Mouse (Mus musculus): Measurements from ENCODE around the gene Dapp1. TPM values are rescaled to one million over a fixed set of nuclear protein-coding genes. Genes with fewer than 3 reads are reported as not detected.

The Dapp1 gene
- polyA plus RNA-seq, 1 experiment from 2014 or later = 4.1 TPM

- Histone ChIP-seq H3K27me3 (replicated peaks; ENCODE audit: control insufficient read depth, insufficient read depth, low read length) (no peaks in the 10 kb centered on the region), H3K27ac (ENCODE audit: low read length) (no peak overlapping the region), H3K4me3 (replicated peaks; ENCODE audit: low read length) (no peak overlapping the region), H3K4me1 (replicated peaks; ENCODE audit: control insufficient read depth, insufficient read depth, low read length) (no peaks in the 10 kb centered on the region), H3K4me2 (ENCODE audit: low read length) (no peak overlapping the region), H3K36me3 (ENCODE audit: control insufficient read depth, insufficient read depth) (no peaks in the 10 kb centered on the region), H3K9ac (replicated peaks; ENCODE audit: low read depth, low read length) (no peak overlapping the region), H3K9me3 (ENCODE audit: control insufficient read depth, low read length) (no peaks in the 10 kb centered on the region)
- ATAC-seq = no peak
- WGBS = 70% methylated on average over 4 of the region's 4 CpGs
Measured at GRCm38 (mm10) chr3:137940757-137941156, 40.6 kb downstream of the Dapp1 start.

GRCm38 (mm10) chr3:137938608-137939007, 42.7 kb downstream of the Dapp1 start:
- Histone ChIP-seq H3K4me1 (replicated peaks; ENCODE audit: control insufficient read depth, insufficient read depth, low read length) (no peaks in the 10 kb centered on the region), H3K9me3 (ENCODE audit: control insufficient read depth, low read length) (no peaks in the 10 kb centered on the region), H3K4me2 (ENCODE audit: low read length) (peak overlapping the region; percentile 6; the same call in 1 of the 2 replicates), H3K4me3 (replicated peaks; ENCODE audit: low read length) (no peak overlapping the region), H3K27ac (ENCODE audit: low read length) (no peak overlapping the region), H3K36me3 (ENCODE audit: control insufficient read depth, insufficient read depth) (no peaks in the 10 kb centered on the region), H3K9ac (replicated peaks; ENCODE audit: low read depth, low read length) (no peak overlapping the region), H3K27me3 (replicated peaks; ENCODE audit: control insufficient read depth, insufficient read depth, low read length) (no peaks in the 10 kb centered on the region)
- peak; percentile 63; the same call in 1 of the 2 replicates for ATAC-seq
- WGBS = 36% methylated on average over 6 of the region's 6 CpGs

GRCm38 (mm10) chr3:137936541-137936940, 44.8 kb downstream of the Dapp1 start:
- Histone ChIP-seq H3K4me1 (replicated peaks; ENCODE audit: control insufficient read depth, insufficient read depth, low read length) (no peaks in the 10 kb centered on the region), H3K27ac (ENCODE audit: low read length) (no peak overlapping the region), H3K36me3 (ENCODE audit: control insufficient read depth, insufficient read depth) (no peaks in the 10 kb centered on the region), H3K9me3 (ENCODE audit: control insufficient read depth, low read length) (no peaks in the 10 kb centered on the region), H3K27me3 (replicated peaks; ENCODE audit: control insufficient read depth, insufficient read depth, low read length) (no peaks in the 10 kb centered on the region), H3K4me2 (ENCODE audit: low read length) (no peak overlapping the region), H3K9ac (replicated peaks; ENCODE audit: low read depth, low read length) (no peak overlapping the region), H3K4me3 (replicated peaks; ENCODE audit: low read length) (no peak overlapping the region)
- ATAC-seq = no peak
- 48% methylated on average over 6 of the region's 6 CpGs for WGBS

DNA sequence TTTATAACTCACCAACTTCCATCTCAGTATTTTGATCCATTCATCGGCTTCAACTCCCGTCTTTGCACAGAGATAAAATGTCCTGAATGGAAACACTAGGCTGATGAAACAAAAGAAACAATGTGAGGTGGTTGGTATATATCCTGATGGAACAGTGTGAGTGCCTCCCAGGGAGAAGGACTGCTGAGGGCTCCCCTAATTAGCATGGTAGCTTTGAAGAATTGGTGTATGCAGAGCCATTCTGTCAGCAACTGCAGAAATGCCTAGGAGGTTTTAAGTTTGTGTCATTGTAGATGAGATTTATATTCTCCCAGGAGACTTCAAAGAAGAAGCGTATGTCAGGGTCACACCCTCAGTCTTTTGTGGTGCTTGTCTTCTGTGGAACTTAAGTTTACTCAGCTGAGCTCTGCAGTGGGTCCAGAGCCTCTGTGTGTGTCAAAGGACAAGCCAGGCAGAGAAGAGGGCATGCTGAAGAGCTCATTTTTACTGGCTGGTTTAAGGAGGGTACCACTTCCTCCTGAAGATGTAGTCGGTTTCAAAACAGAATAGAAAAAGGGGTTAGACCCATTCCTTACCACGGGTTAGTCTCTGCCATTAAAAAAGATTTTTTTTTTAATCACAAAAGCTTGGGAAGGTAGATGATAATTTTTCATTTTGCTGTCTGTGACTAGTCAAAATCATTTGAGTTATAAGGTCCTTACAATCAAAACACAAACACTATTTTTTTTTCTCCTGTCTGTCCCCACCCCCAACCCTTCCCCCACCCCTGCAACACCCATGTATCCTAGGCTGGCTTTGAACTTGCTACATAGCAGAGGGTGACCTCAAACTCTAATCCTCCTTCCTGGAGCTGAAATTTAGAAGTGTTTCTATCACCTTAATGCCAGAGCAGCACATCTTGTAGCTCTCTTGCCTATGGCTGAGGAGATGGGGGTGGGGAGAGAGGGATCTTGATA, 45.5 kb downstream of the Dapp1 start:
- no peak overlapping the region for H3K4me2 ChIP-seq (ENCODE audit: low read length)
- no peaks in the 10 kb centered on the region for H3K9me3 ChIP-seq (ENCODE audit: control insufficient read depth, low read length)
- ATAC-seq = no peak
- 49% methylated on average over 5 of the region's 5 CpGs for WGBS
- no peaks in the 10 kb centered on the region for H3K36me3 ChIP-seq (ENCODE audit: control insufficient read depth, insufficient read depth)
- no peak overlapping the region for H3K4me3 ChIP-seq (replicated peaks; ENCODE audit: low read length)
- H3K4me1 ChIP-seq (replicated peaks; ENCODE audit: control insufficient read depth, insufficient read depth, low read length) = no peaks in the 10 kb centered on the region
- no peak overlapping the region for H3K9ac ChIP-seq (replicated peaks; ENCODE audit: low read depth, low read length)
- no peak overlapping the region for H3K27ac ChIP-seq (ENCODE audit: low read length)
- no peaks in the 10 kb centered on the region for H3K27me3 ChIP-seq (replicated peaks; ENCODE audit: control insufficient read depth, insufficient read depth, low read length)

- H3K4me3 ChIP-seq (replicated peaks; ENCODE audit: low read length) = no peak overlapping the region
- no peak overlapping the region for H3K27ac ChIP-seq (ENCODE audit: low read length)
- no peak overlapping the region for H3K9ac ChIP-seq (replicated peaks; ENCODE audit: low read depth, low read length)
- H3K36me3 ChIP-seq (ENCODE audit: control insufficient read depth, insufficient read depth) = no peaks in the 10 kb centered on the region; the same call in 1 of the 2 replicates
- ATAC-seq = no peak
- WGBS = 86% methylated on average over 3 of the region's 3 CpGs
- H3K9me3 ChIP-seq (ENCODE audit: control insufficient read depth, low read length) = no peaks in the 10 kb centered on the region
- H3K4me1 ChIP-seq (replicated peaks; ENCODE audit: control insufficient read depth, insufficient read depth, low read length) = no peaks in the 10 kb centered on the region
- no peaks in the 10 kb centered on the region for H3K27me3 ChIP-seq (replicated peaks; ENCODE audit: control insufficient read depth, insufficient read depth, low read length)
- H3K4me2 ChIP-seq (ENCODE audit: low read length) = no peak overlapping the region
Measured at GRCm38 (mm10) chr3:137933986-137934385, 47.4 kb downstream of the Dapp1 start.

GRCm38 (mm10) chr3:137932748-137933147, 48.6 kb downstream of the Dapp1 start:
- no peak overlapping the region for H3K27ac ChIP-seq (ENCODE audit: low read length)
- ATAC-seq = no peak
- no peak overlapping the region for H3K4me3 ChIP-seq (replicated peaks; ENCODE audit: low read length)
- H3K27me3 ChIP-seq (replicated peaks; ENCODE audit: control insufficient read depth, insufficient read depth, low read length) = no peaks in the 10 kb centered on the region
- WGBS = 85% methylated on average over 7 of the region's 7 CpGs
- H3K9me3 ChIP-seq (ENCODE audit: control insufficient read depth, low read length) = no peaks in the 10 kb centered on the region
- H3K9ac ChIP-seq (replicated peaks; ENCODE audit: low read depth, low read length) = no peak overlapping the region
- no peaks in the 10 kb centered on the region; the same call in 1 of the 2 replicates for H3K36me3 ChIP-seq (ENCODE audit: control insufficient read depth, insufficient read depth)
- no peak overlapping the region for H3K4me2 ChIP-seq (ENCODE audit: low read length)
- H3K4me1 ChIP-seq (replicated peaks; ENCODE audit: control insufficient read depth, insufficient read depth, low read length) = no peaks in the 10 kb centered on the region

GRCm38 (mm10) chr3:137929940-137930339, 51.4 kb downstream of the Dapp1 start:
- no peak overlapping the region for H3K9ac ChIP-seq (replicated peaks; ENCODE audit: low read depth, low read length)
- H3K9me3 ChIP-seq (ENCODE audit: control insufficient read depth, low read length) = no peaks in the 10 kb centered on the region
- H3K4me3 ChIP-seq (replicated peaks; ENCODE audit: low read length) = no peak overlapping the region
- no peak overlapping the region for H3K4me2 ChIP-seq (ENCODE audit: low read length)
- H3K36me3 ChIP-seq (ENCODE audit: control insufficient read depth, insufficient read depth) = peaks cover 6% of the 10 kb centered on the region
- WGBS = 91% methylated on average over 3 of the region's 3 CpGs
- H3K4me1 ChIP-seq (replicated peaks; ENCODE audit: control insufficient read depth, insufficient read depth, low read length) = no peaks in the 10 kb centered on the region
- H3K27ac ChIP-seq (ENCODE audit: low read length) = no peak overlapping the region
- no peak for ATAC-seq
- no peaks in the 10 kb centered on the region for H3K27me3 ChIP-seq (replicated peaks; ENCODE audit: control insufficient read depth, insufficient read depth, low read length)

- WGBS = 90% methylated on average over 4 of the region's 4 CpGs
- Histone ChIP-seq H3K27ac (ENCODE audit: low read length) (no peak overlapping the region), H3K27me3 (replicated peaks; ENCODE audit: control insufficient read depth, insufficient read depth, low read length) (no peaks in the 10 kb centered on the region), H3K9me3 (ENCODE audit: control insufficient read depth, low read length) (no peaks in the 10 kb centered on the region), H3K36me3 (ENCODE audit: control insufficient read depth, insufficient read depth) (peaks cover 13% of the 10 kb centered on the region), H3K4me2 (ENCODE audit: low read length) (no peak overlapping the region), H3K4me3 (replicated peaks; ENCODE audit: low read length) (no peak overlapping the region), H3K4me1 (replicated peaks; ENCODE audit: control insufficient read depth, insufficient read depth, low read length) (no peaks in the 10 kb centered on the region; the same call in 1 of the 2 replicates), H3K9ac (replicated peaks; ENCODE audit: low read depth, low read length) (no peak overlapping the region)
- ATAC-seq = no peak
Measured at GRCm38 (mm10) chr3:137927010-137927409, 54.3 kb downstream of the Dapp1 start.

DNA sequence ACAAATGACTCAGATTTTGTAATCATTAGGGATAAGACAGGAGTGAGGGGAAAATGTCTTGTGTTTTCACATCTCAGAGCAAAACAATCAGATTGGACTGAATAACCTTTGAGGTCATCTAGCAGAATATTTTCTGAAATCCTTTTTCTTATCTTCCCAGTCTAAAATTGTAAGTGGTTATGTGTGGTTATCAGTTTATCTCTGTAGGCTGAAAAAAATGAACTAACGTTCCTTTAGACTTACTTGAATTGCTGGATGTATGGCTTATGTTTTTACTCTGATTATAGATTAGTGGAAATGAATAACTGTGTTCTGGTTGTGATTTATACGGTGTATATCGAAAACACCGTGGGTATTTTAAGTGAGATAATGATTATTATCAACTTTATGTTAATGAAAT, 60.8 kb downstream of the Dapp1 start:
- Histone ChIP-seq H3K27me3 (replicated peaks; ENCODE audit: control insufficient read depth, insufficient read depth, low read length) (no peaks in the 10 kb centered on the region), H3K4me1 (replicated peaks; ENCODE audit: control insufficient read depth, insufficient read depth, low read length) (peaks cover 18% of the 10 kb centered on the region), H3K4me2 (ENCODE audit: low read length) (no peak overlapping the region), H3K36me3 (ENCODE audit: control insufficient read depth, insufficient read depth) (peaks cover 11% of the 10 kb centered on the region; the same call in 1 of the 2 replicates), H3K9me3 (ENCODE audit: control insufficient read depth, low read length) (no peaks in the 10 kb centered on the region), H3K9ac (replicated peaks; ENCODE audit: low read depth, low read length) (no peak overlapping the region), H3K4me3 (replicated peaks; ENCODE audit: low read length) (no peak overlapping the region), H3K27ac (ENCODE audit: low read length) (no peak overlapping the region)
- WGBS = 93% methylated on average over 4 of the region's 4 CpGs
- ATAC-seq = no peak

Data from forebrain, embryonic 16.5 days (tissue).